Mouse (Mus musculus): ENCODE results near the gene Adamts6. TPM values are rescaled to one million over a fixed set of nuclear protein-coding genes. Genes with fewer than 3 reads are reported as not detected.

Adamts6 gene
- polyA plus RNA-seq, 1 experiment = 1.7 TPM

DNA sequence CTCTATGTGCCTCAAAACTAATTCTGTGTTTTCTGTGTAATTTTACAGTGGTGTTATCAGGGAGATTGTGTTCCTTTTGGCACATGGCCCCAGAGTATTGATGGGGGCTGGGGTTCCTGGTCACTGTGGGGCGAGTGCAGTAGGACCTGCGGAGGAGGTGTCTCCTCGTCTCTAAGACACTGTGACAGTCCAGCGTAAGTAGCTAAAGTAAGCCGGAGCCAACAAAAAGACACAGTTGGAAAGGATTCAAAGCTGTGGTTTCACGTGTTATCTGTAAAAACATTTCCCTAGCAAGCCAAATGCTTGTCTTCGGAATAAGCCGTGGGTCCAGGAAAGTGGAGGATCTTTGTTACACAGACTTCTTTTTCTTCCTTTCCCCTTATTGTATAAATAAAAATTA lies 110.2 kb downstream of the Adamts6 start:
- WGBS = 66% methylated on average over 8 of the region's 8 CpGs
- H3K36me3 ChIP-seq (ENCODE audit: control insufficient read depth, insufficient read depth, low read length) = no peaks in the 10 kb centered on the region
- no peak overlapping the region for H3K27ac ChIP-seq (ENCODE audit: insufficient read depth, low read depth, low read length)
- H3K27me3 ChIP-seq (replicated peaks; ENCODE audit: control insufficient read depth, insufficient read depth, low read length) = no peaks in the 10 kb centered on the region
- H3K4me1 ChIP-seq (ENCODE audit: control insufficient read depth, insufficient read depth, low read length) = no peaks in the 10 kb centered on the region
- H3K4me3 ChIP-seq (ENCODE audit: insufficient read depth, low read depth, low read length) = no peak overlapping the region
- TF ChIP-seq POLR2A (IDR thresholded peaks at IDR 0.05; ENCODE audit: low read depth, low read length) (no peak), CTCF (conservative IDR thresholded peaks at IDR 0.05; ENCODE audit: insufficient read depth, insufficient read length, low read depth, low read length) (no peak)
- DNase-seq = peak; percentile 21

GRCm38 (mm10) chr13:104432734-104433133 lies 145.1 kb downstream of the Adamts6 start:
- Histone ChIP-seq H3K4me1 (ENCODE audit: control insufficient read depth, insufficient read depth, low read length) (no peaks in the 10 kb centered on the region), H3K36me3 (ENCODE audit: control insufficient read depth, insufficient read depth, low read length) (no peaks in the 10 kb centered on the region), H3K27ac (ENCODE audit: insufficient read depth, low read depth, low read length) (no peak overlapping the region), H3K27me3 (replicated peaks; ENCODE audit: control insufficient read depth, insufficient read depth, low read length) (no peaks in the 10 kb centered on the region), H3K4me3 (ENCODE audit: insufficient read depth, low read depth, low read length) (no peak overlapping the region)
- TF ChIP-seq POLR2A (IDR thresholded peaks at IDR 0.05; ENCODE audit: low read depth, low read length) = no peak
- WGBS = 95% methylated on average over 2 of the region's 2 CpGs
- no peak for DNase-seq

- H3K4me1 ChIP-seq (ENCODE audit: control insufficient read depth, insufficient read depth, low read length) = no peaks in the 10 kb centered on the region
- no peaks in the 10 kb centered on the region for H3K36me3 ChIP-seq (ENCODE audit: control insufficient read depth, insufficient read depth, low read length)
- no peak overlapping the region for H3K4me3 ChIP-seq (ENCODE audit: insufficient read depth, low read depth, low read length)
- TF ChIP-seq CTCF (conservative IDR thresholded peaks at IDR 0.05; ENCODE audit: insufficient read depth, insufficient read length, low read depth, low read length) (no peak), POLR2A (IDR thresholded peaks at IDR 0.05; ENCODE audit: low read depth, low read length) (no peak)
- 78% methylated on average over 7 of the region's 7 CpGs for WGBS
- no peak overlapping the region for H3K27ac ChIP-seq (ENCODE audit: insufficient read depth, low read depth, low read length)
- no peaks in the 10 kb centered on the region for H3K27me3 ChIP-seq (replicated peaks; ENCODE audit: control insufficient read depth, insufficient read depth, low read length)
- no peak for DNase-seq
Measured at GRCm38 (mm10) chr13:104442559-104442958, 154.9 kb downstream of the Adamts6 start.

DNA sequence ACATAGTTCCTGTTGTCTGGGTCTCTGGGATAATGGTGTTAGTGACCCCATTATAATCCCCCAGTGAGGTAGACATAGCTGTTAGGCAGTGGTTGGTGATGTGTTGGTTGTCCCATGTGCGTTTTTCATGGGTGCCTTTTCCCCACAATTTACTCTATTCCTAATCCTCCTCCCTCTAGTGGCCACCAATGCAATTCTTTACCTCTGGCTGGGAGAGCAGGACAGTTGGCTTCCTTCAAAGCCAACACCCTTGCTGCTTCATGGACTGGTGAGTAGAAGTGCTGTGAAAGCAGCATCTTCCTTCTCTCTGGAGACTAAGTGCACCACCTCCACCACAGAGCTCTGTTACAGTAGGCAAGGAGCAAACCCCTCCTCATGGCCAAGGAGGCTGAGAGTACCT lies 157.8 kb downstream of the Adamts6 start:
- 76% methylated on average over 1 of the region's 1 CpGs for WGBS
- H3K4me1 ChIP-seq (ENCODE audit: control insufficient read depth, insufficient read depth, low read length) = no peaks in the 10 kb centered on the region
- peak; percentile 6 for DNase-seq
- no peaks in the 10 kb centered on the region for H3K36me3 ChIP-seq (ENCODE audit: control insufficient read depth, insufficient read depth, low read length)
- no peak overlapping the region for H3K4me3 ChIP-seq (ENCODE audit: insufficient read depth, low read depth, low read length)
- H3K27ac ChIP-seq (ENCODE audit: insufficient read depth, low read depth, low read length) = no peak overlapping the region
- H3K27me3 ChIP-seq (replicated peaks; ENCODE audit: control insufficient read depth, insufficient read depth, low read length) = no peaks in the 10 kb centered on the region
- TF ChIP-seq POLR2A (IDR thresholded peaks at IDR 0.05; ENCODE audit: low read depth, low read length) (no peak), CTCF (conservative IDR thresholded peaks at IDR 0.05; ENCODE audit: insufficient read depth, insufficient read length, low read depth, low read length) (no peak; the same call in 1 of the 2 replicates)

- no peaks in the 10 kb centered on the region for H3K27me3 ChIP-seq (replicated peaks; ENCODE audit: control insufficient read depth, insufficient read depth, low read length)
- 84% methylated on average over 1 of the region's 1 CpGs for WGBS
- H3K27ac ChIP-seq (ENCODE audit: insufficient read depth, low read depth, low read length) = no peak overlapping the region
- H3K36me3 ChIP-seq (ENCODE audit: control insufficient read depth, insufficient read depth, low read length) = no peaks in the 10 kb centered on the region
- DNase-seq = peak; percentile 5
- TF ChIP-seq POLR2A (IDR thresholded peaks at IDR 0.05; ENCODE audit: low read depth, low read length) (no peak), CTCF (conservative IDR thresholded peaks at IDR 0.05; ENCODE audit: insufficient read depth, insufficient read length, low read depth, low read length) (no peak)
- no peaks in the 10 kb centered on the region for H3K4me1 ChIP-seq (ENCODE audit: control insufficient read depth, insufficient read depth, low read length)
- no peak overlapping the region for H3K4me3 ChIP-seq (ENCODE audit: insufficient read depth, low read depth, low read length)
Measured at GRCm38 (mm10) chr13:104446974-104447373, 159.3 kb downstream of the Adamts6 start.

GRCm38 (mm10) chr13:104447470-104447869 lies 159.8 kb downstream of the Adamts6 start:
- no peaks in the 10 kb centered on the region for H3K36me3 ChIP-seq (ENCODE audit: control insufficient read depth, insufficient read depth, low read length)
- no peak overlapping the region for H3K4me3 ChIP-seq (ENCODE audit: insufficient read depth, low read depth, low read length)
- H3K27me3 ChIP-seq (replicated peaks; ENCODE audit: control insufficient read depth, insufficient read depth, low read length) = no peaks in the 10 kb centered on the region
- TF ChIP-seq CTCF (conservative IDR thresholded peaks at IDR 0.05; ENCODE audit: insufficient read depth, insufficient read length, low read depth, low read length) = no peak
- no peak for TF ChIP-seq POLR2A (IDR thresholded peaks at IDR 0.05; ENCODE audit: low read depth, low read length)
- no peak overlapping the region for H3K27ac ChIP-seq (ENCODE audit: insufficient read depth, low read depth, low read length)
- DNase-seq = no peak
- no peaks in the 10 kb centered on the region for H3K4me1 ChIP-seq (ENCODE audit: control insufficient read depth, insufficient read depth, low read length)

DNA sequence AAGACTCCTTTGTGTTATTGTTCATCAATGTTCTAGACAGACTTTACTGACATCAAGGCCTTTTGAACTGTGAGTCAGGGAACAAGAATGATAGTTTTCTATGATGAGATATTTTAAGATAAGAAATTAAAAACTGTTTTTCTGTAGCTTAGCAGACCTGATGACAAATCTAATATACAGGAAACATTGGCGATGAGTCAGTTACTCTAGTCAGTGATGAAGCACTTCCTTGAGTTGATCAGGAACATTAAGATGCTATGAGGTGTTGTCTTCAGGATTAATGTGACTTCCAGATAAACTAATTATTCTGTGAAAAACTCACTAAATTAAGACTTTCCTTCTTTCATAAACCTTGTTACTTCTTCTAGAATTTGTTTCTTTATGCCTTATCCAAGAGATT lies 160.7 kb downstream of the Adamts6 start:
- H3K27ac ChIP-seq (ENCODE audit: insufficient read depth, low read depth, low read length) = no peak overlapping the region
- no peaks in the 10 kb centered on the region for H3K4me1 ChIP-seq (ENCODE audit: control insufficient read depth, insufficient read depth, low read length)
- TF ChIP-seq POLR2A (IDR thresholded peaks at IDR 0.05; ENCODE audit: low read depth, low read length) (no peak), CTCF (conservative IDR thresholded peaks at IDR 0.05; ENCODE audit: insufficient read depth, insufficient read length, low read depth, low read length) (no peak)
- no peak for DNase-seq
- 71% methylated on average over 1 of the region's 1 CpGs for WGBS
- no peaks in the 10 kb centered on the region for H3K36me3 ChIP-seq (ENCODE audit: control insufficient read depth, insufficient read depth, low read length)
- H3K27me3 ChIP-seq (replicated peaks; ENCODE audit: control insufficient read depth, insufficient read depth, low read length) = no peaks in the 10 kb centered on the region
- no peak overlapping the region for H3K4me3 ChIP-seq (ENCODE audit: insufficient read depth, low read depth, low read length)

Data from kidney, adult 2 months (tissue).